Comparison of ENCODE assay signal across 11 mouse cellular contexts in genomic region chr6:113667611-113668122, GRCm38 (mm10). TPM values are rescaled to one million over a fixed set of nuclear protein-coding genes. Genes with fewer than 3 reads are reported as not detected.
DNase-seq lines count a peak whose midpoint lies in the region; ATAC-seq and TF ChIP-seq lines count a peak whose summit lies in the region.
"Had no signal": no experiment of that assay in that cellular context is flagged by ENCODE, and none has a peak within 500 bp of the region (broad histone marks: within the 10 kb centered on the region; RNA-seq: fewer than 3 reads in every experiment).

No protein-coding gene starts in this region.

- no peak for DNase-seq in gastrocnemius, adult 2 months
- DNase-seq in gastrocnemius, postnatal 10 days = no peak
- no peak for DNase-seq in liver, embryonic 11.5 days (ENCODE audit: low spot score)
- DNase-seq in limb, embryonic 10.5 days (ENCODE audit: low spot score) = no peak
- DNase-seq in yolk sac, embryonic 10.5 days (ENCODE audit: low spot score) = no peak
- no peak for DNase-seq in layer of hippocampus, adult 9-11 months
- no peak for DNase-seq in gastrocnemius, adult 18-20 months (ENCODE audit: low spot score)
- DNase-seq: right cerebral cortex, postnatal 25 days had no signal

- H3K4me2 ChIP-seq in liver, embryonic 12.5 days = no peak overlapping the region
- no peak overlapping the region for H3K4me2 ChIP-seq in liver, embryonic 11.5 days
- H3K4me2 ChIP-seq: hindbrain, embryonic 15.5 days had no signal

- H3K27me3 ChIP-seq in liver, embryonic 12.5 days (replicated peaks) = no peaks in the 10 kb centered on the region
- H3K27me3 ChIP-seq in liver, embryonic 11.5 days (replicated peaks; ENCODE audit: control insufficient read depth, insufficient read depth, low read length) = no peaks in the 10 kb centered on the region
- no peaks in the 10 kb centered on the region for H3K27me3 ChIP-seq in limb, embryonic 10.5 days (ENCODE audit: low read depth, poor library complexity, severe bottlenecking)
- H3K27me3 ChIP-seq: hindbrain, embryonic 15.5 days had no signal

- H3K4me3 ChIP-seq in gastrocnemius, adult 2 months = no peak overlapping the region
- H3K4me3 ChIP-seq in liver, embryonic 12.5 days = no peak overlapping the region
- no peak overlapping the region for H3K4me3 ChIP-seq in liver, embryonic 11.5 days (ENCODE audit: low read depth, low read length)
- H3K4me3 ChIP-seq in limb, embryonic 10.5 days = no peak overlapping the region
- H3K4me3 ChIP-seq: hindbrain, embryonic 15.5 days had no signal

- H3K27ac ChIP-seq in gastrocnemius, adult 2 months = peak overlapping the region; percentile 72
- 0 out of 2 replicates have a peak overlapping the region, but pooled peaks have one; percentile 42 for H3K27ac ChIP-seq in liver, embryonic 12.5 days
- no peak overlapping the region for H3K27ac ChIP-seq in liver, embryonic 11.5 days (ENCODE audit: low read depth, low read length)
- peak overlapping the region; percentile 61; the same call in 1 of the 2 replicates for H3K27ac ChIP-seq in limb, embryonic 10.5 days
- H3K27ac ChIP-seq: hindbrain, embryonic 15.5 days had no signal

- no peak for TF ChIP-seq CTCF in gastrocnemius, adult 2 months (IDR thresholded peaks at IDR 0.05)

- intact Hi-C loops in gastrocnemius, adult 2 months (cut with DNase I) = no loop called here

- no peak overlapping the region for H3K9ac ChIP-seq in liver, embryonic 12.5 days
- H3K9ac ChIP-seq in liver, embryonic 11.5 days (ENCODE audit: low read depth, low read length) = no peak overlapping the region
- H3K9ac ChIP-seq: hindbrain, embryonic 15.5 days had no signal

- H3K36me3 ChIP-seq in liver, embryonic 12.5 days = peaks cover 15% of the 10 kb centered on the region
- no peaks in the 10 kb centered on the region for H3K36me3 ChIP-seq in liver, embryonic 11.5 days (ENCODE audit: control insufficient read depth, insufficient read depth, low read length)
- no peaks in the 10 kb centered on the region for H3K36me3 ChIP-seq in limb, embryonic 10.5 days
- H3K36me3 ChIP-seq: hindbrain, embryonic 15.5 days had no signal

- 73% methylated on average over 8 of the region's 8 CpGs for WGBS in liver, embryonic 12.5 days (ENCODE audit: insufficient replicate concordance)
- WGBS in liver, embryonic 11.5 days = 67% methylated on average over 8 of the region's 8 CpGs
- WGBS in limb, embryonic 10.5 days = 69% methylated on average over 8 of the region's 8 CpGs

- H3K4me1 ChIP-seq in liver, embryonic 12.5 days = peaks cover 27% of the 10 kb centered on the region
- peaks cover 14% of the 10 kb centered on the region; the same call in 1 of the 2 replicates for H3K4me1 ChIP-seq in liver, embryonic 11.5 days (replicated peaks; ENCODE audit: control insufficient read depth, insufficient read depth, low read length)
- H3K4me1 ChIP-seq in limb, embryonic 10.5 days = peaks cover 40% of the 10 kb centered on the region
- H3K4me1 ChIP-seq: hindbrain, embryonic 15.5 days had no signal

- ATAC-seq in liver, embryonic 12.5 days = no peak
- no peak for ATAC-seq in liver, embryonic 11.5 days (replicated peaks; ENCODE audit: low FRiP score)

- H3K9me3 ChIP-seq in liver, embryonic 12.5 days (replicated peaks) = peaks cover 12% of the 10 kb centered on the region
- H3K9me3 ChIP-seq in liver, embryonic 11.5 days (ENCODE audit: control insufficient read depth, low read length) = peaks cover 3% of the 10 kb centered on the region; the same call in 1 of the 2 replicates
- no peaks in the 10 kb centered on the region for H3K9me3 ChIP-seq in limb, embryonic 10.5 days (replicated peaks)
- H3K9me3 ChIP-seq: hindbrain, embryonic 15.5 days had no signal

RNA-seq across cellular contexts. Expression of gene Tatdn2, which starts 29.2 kb away (rescaled TPM):
- total RNA-seq in gastrocnemius, adult 2 months (2021) = 10 to 100 TPM; 36.4 to 41.1 TPM
- 10 to 100 TPM; 36.1 to 37.8 TPM for total RNA-seq in gastrocnemius, postnatal 10 days (2021)
- 1.3 TPM in 2 replicates for polyA plus RNA-seq in liver, embryonic 12.5 days (2016; fragmentation: Nextera tagmentation; extraction: Ambion mirVana)
- polyA plus RNA-seq in liver, embryonic 11.5 days (2014; fragmentation: Nextera tagmentation; extraction: Ambion mirVana) = 1.2 TPM in 2 replicates
- 0.48 and 0.89 TPM in 2 replicates for polyA plus RNA-seq in limb, embryonic 10.5 days (2016; fragmentation: Nextera tagmentation; extraction: Ambion mirVana)
- 10 to 100 TPM; 38.0 to 47.5 TPM for total RNA-seq in gastrocnemius, adult 18-20 months (2021)

RNA-seq across cellular contexts. Expression of gene Irak2, which starts 29.4 kb away (rescaled TPM):
- total RNA-seq in gastrocnemius, adult 2 months (2021) = 1 to 10 TPM; 3.9 to 6.1 TPM
- 1 to 10 TPM; 6.3 to 7.2 TPM for total RNA-seq in gastrocnemius, postnatal 10 days (2021)
- 17.2 and 17.9 TPM in 2 replicates for polyA plus RNA-seq in liver, embryonic 12.5 days (2016; fragmentation: Nextera tagmentation; extraction: Ambion mirVana)
- 14.1 and 14.8 TPM in 2 replicates for polyA plus RNA-seq in liver, embryonic 11.5 days (2014; fragmentation: Nextera tagmentation; extraction: Ambion mirVana)
- polyA plus RNA-seq in limb, embryonic 10.5 days (2016; fragmentation: Nextera tagmentation; extraction: Ambion mirVana) = 4.5 and 8.0 TPM in 2 replicates
- 1 to 10 TPM; 4.6 to 9.0 TPM for total RNA-seq in gastrocnemius, adult 18-20 months (2021)

RNA-seq across cellular contexts. Expression of gene Vhl, which starts 43.9 kb away (rescaled TPM):
- 1 to 10 TPM; 5.1 to 5.9 TPM for total RNA-seq in gastrocnemius, adult 2 months (2021)
- 10 to 100 TPM; 10.1 to 13.4 TPM for total RNA-seq in gastrocnemius, postnatal 10 days (2021)
- polyA plus RNA-seq in liver, embryonic 12.5 days (2016; fragmentation: Nextera tagmentation; extraction: Ambion mirVana) = 13.9 and 14.8 TPM in 2 replicates
- 24.8 and 29.5 TPM in 2 replicates for polyA plus RNA-seq in liver, embryonic 11.5 days (2014; fragmentation: Nextera tagmentation; extraction: Ambion mirVana)
- polyA plus RNA-seq in limb, embryonic 10.5 days (2016; fragmentation: Nextera tagmentation; extraction: Ambion mirVana) = 41.4 and 47.7 TPM in 2 replicates
- total RNA-seq in gastrocnemius, adult 18-20 months (2021) = 1 to 10 TPM; 4.2 to 5.0 TPM

RNA-seq across cellular contexts. Expression of gene Ghrl, which starts 52.0 kb away (rescaled TPM):
- total RNA-seq in gastrocnemius, adult 2 months (2021) = 1 to 10 TPM in 1 of 2 experiments, not detected in 1; 1.0 TPM
- not detected for total RNA-seq in gastrocnemius, postnatal 10 days (2021)
- not detected in 2 replicates for polyA plus RNA-seq in liver, embryonic 12.5 days (2016; fragmentation: Nextera tagmentation; extraction: Ambion mirVana)
- polyA plus RNA-seq in liver, embryonic 11.5 days (2014; fragmentation: Nextera tagmentation; extraction: Ambion mirVana) = 0.45 TPM in 1 of 2 replicates, not detected in the other
- polyA plus RNA-seq in limb, embryonic 10.5 days (2016; fragmentation: Nextera tagmentation; extraction: Ambion mirVana) = not detected in 2 replicates
- total RNA-seq in gastrocnemius, adult 18-20 months (2021) = not detected
- total RNA-seq: left cerebral cortex, adult 8-10 months had no signal
